Mouse (Mus musculus) hindbrain, embryonic 14.5 days (tissue): ENCODE data around the gene B4galt5. TPM values are rescaled to one million over a fixed set of nuclear protein-coding genes. Genes with fewer than 3 reads are reported as not detected.

Experiments used
- ATAC-seq: fragments of 200-750 bp; cut with Nextera tagmentation; 2 replicates; pipeline ENCODE4 v1.8.0; 2017; ENCODE audit warnings: moderate number of reproducible peaks, mild to moderate bottlenecking, moderate TSS enrichment, moderate library complexity; ENCODE audit not compliant: low FRiP score
- DNase-seq: peaks from one replicate; pipeline ENCODE4 v3.0.0-alpha.2; 2015; ENCODE audit warnings: low spot score
- H3K27ac ChIP-seq: fragments of 300-500 bp; sonication (generic); 2 replicates; pipeline ENCODE4 v1.5.1; 2014; ENCODE audit warnings: mild to moderate bottlenecking, moderate library complexity
- H3K27me3 ChIP-seq: fragments of 300-500 bp; sonication (generic); 2 replicates; pipeline ENCODE4 v1.6.1; 2014; ENCODE audit warnings: mild to moderate bottlenecking, low read length, mixed read lengths; ENCODE audit not compliant: control insufficient read depth, insufficient read depth
- H3K36me3 ChIP-seq: fragments of 300-500 bp; sonication (generic); replicated peaks from 2 replicates; pipeline ENCODE4 v1.6.1; 2014; ENCODE audit not compliant: control insufficient read depth, insufficient read depth
- H3K4me1 ChIP-seq: fragments of 300-500 bp; sonication (generic); replicated peaks from 2 replicates; pipeline ENCODE4 v1.6.1; 2014; ENCODE audit warnings: antibody characterized with exemption, low read length, mixed read lengths; ENCODE audit not compliant: control insufficient read depth, insufficient read depth
- H3K4me2 ChIP-seq: fragments of 300-500 bp; sonication (generic); replicated peaks from 2 replicates; pipeline ENCODE4 v1.6.1; 2014; ENCODE audit warnings: mild to moderate bottlenecking, moderate library complexity
- H3K4me3 ChIP-seq: fragments of 300-500 bp; sonication (generic); replicated peaks from 2 replicates; pipeline ENCODE4 v1.5.1; 2014; ENCODE audit warnings: mild to moderate bottlenecking, low read length
- H3K9ac ChIP-seq: fragments of 300-500 bp; sonication (generic); 2 replicates; pipeline ENCODE4 v1.6.1; 2014
- H3K9me3 ChIP-seq: fragments of 300-500 bp; sonication (generic); 2 replicates; pipeline ENCODE4 v1.6.1; 2016; ENCODE audit warnings: low read length; ENCODE audit not compliant: control insufficient read depth
- WGBS: fragments of 180-500 bp; shearing (Covaris S2); extraction: QIAGEN DNeasy Blood & Tissue Kit; methylation state at CpG from one replicate; pipeline ENCODE4 v1.1.7; 2014; 5-methylcytosine and 5-hydroxymethylcytosine counted together
- polyA plus RNA-seq: library from polyadenylated mRNA; unstranded; fragments of >200 nt; fragmentation: Nextera tagmentation; extraction: Ambion mirVana; gene quantifications from 2 replicates; pipeline ENCODE4 v1.2.1, GENCODE M21; 2014

B4galt5 gene
- polyA plus RNA-seq, 1 experiment from 2014 or later, result 24.7 TPM

GRCm38 (mm10) chr2:167294926-167295325 lies 54.1 kb downstream of the B4galt5 start:
- peaks cover 3% of the 10 kb centered on the region; the same call in 1 of the 2 replicates for H3K36me3 ChIP-seq
- DNase-seq (no peak), ATAC-seq (no peak)
- no peaks in the 10 kb centered on the region for H3K9me3 ChIP-seq
- peak overlapping the region; percentile 15; the same call in 1 of the 2 replicates for H3K4me2 ChIP-seq
- peaks cover 14% of the 10 kb centered on the region; the same call in 1 of the 2 replicates for H3K4me1 ChIP-seq
- H3K4me3 ChIP-seq, result no peak overlapping the region
- no peak overlapping the region for H3K9ac ChIP-seq
- H3K27ac ChIP-seq, result no peak overlapping the region
- 60% methylated on average over 15 of the region's 15 CpGs for WGBS
- H3K27me3 ChIP-seq, result no peaks in the 10 kb centered on the region

DNA sequence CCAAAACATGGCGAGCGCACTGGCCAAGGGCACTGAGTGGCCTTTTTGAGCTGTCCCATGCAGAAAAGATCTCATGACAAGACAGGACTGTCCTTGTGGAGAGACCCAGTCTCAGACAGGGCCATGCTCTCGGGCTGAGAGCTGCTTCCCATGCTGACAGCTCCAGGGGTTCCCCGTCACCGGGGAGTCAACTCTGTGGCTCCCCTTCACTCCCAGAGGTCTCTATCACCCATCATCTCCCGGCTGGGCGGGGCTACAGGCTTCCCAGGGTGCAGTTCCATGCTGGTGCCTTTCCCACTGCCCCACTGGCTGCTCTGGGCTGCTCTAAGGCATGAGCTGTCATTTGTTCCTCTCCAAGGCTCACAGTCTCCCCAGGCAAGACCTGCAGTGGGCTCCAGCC lies 54.8 kb downstream of the B4galt5 start:
- H3K9me3 ChIP-seq, result no peaks in the 10 kb centered on the region
- H3K9ac ChIP-seq, result no peak overlapping the region
- ATAC-seq, result no peak
- 86% methylated on average over 7 of the region's 7 CpGs for WGBS
- no peaks in the 10 kb centered on the region; the same call in 1 of the 2 replicates for H3K36me3 ChIP-seq
- no peak for DNase-seq
- peaks cover 7% of the 10 kb centered on the region; the same call in 1 of the 2 replicates for H3K4me1 ChIP-seq
- H3K27ac ChIP-seq, result no peak overlapping the region
- H3K4me2 ChIP-seq, result no peak overlapping the region
- no peaks in the 10 kb centered on the region for H3K27me3 ChIP-seq
- H3K4me3 ChIP-seq, result no peak overlapping the region

DNA sequence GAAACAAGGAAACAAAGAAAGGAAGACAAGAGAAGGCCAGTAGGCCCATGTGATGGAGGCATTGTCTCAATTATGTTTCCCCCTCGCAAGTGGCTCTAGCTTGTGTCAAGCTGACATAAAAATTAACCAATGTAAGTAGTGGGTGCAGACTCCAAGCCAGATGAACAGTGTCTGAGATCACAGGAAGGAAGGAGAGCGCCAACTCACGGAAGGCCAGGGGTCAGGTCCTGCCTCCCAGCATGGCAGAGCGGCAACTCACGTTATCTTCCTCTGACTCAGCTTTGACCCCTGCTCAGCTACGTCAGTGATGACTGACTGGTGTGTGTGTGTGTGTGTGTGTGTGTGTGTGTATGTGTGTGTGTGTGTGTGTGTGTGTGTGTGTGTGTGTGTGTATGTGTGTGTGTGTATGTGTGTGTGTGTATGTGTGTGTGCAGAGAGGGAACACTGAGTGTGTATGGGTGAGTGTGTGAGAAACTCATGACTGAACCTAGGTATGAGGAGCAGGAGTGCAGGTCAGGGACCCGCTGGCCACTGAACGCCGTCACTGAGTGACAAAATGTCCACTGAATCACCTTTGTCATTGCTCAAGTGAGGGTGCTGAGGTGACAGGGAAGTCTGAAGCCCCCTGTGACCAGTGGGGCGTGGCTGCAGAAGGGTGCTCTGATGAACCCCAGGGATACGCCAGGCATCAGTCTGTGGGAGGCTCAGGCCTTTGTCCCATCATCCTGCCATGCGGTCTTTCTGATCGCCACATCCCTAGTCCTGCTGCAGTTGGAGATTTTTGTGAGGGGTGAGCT lies 55.5 kb downstream of the B4galt5 start:
- Histone ChIP-seq H3K4me2 (no peak overlapping the region), H3K27me3 (no peaks in the 10 kb centered on the region), H3K27ac (no peak overlapping the region), H3K36me3 (no peaks in the 10 kb centered on the region; the same call in 1 of the 2 replicates), H3K4me3 (no peak overlapping the region), H3K9me3 (no peaks in the 10 kb centered on the region), H3K4me1 (0 out of 2 replicates have a peak, but pooled peaks cover under 1% of the 10 kb centered on the region), H3K9ac (no peak overlapping the region)
- no peak for ATAC-seq
- no peak for DNase-seq
- 72% methylated on average over 13 of the region's 13 CpGs for WGBS

- DNase-seq (no peak), ATAC-seq (no peak)
- Histone ChIP-seq H3K4me2 (no peak overlapping the region), H3K27me3 (no peaks in the 10 kb centered on the region), H3K4me1 (no peaks in the 10 kb centered on the region), H3K36me3 (no peaks in the 10 kb centered on the region), H3K4me3 (no peak overlapping the region), H3K9me3 (no peaks in the 10 kb centered on the region), H3K9ac (no peak overlapping the region), H3K27ac (no peak overlapping the region)
- WGBS, result 7% methylated on average over 6 of the region's 6 CpGs
Observed at GRCm38 (mm10) chr2:167292854-167293253, 56.1 kb downstream of the B4galt5 start.

DNA sequence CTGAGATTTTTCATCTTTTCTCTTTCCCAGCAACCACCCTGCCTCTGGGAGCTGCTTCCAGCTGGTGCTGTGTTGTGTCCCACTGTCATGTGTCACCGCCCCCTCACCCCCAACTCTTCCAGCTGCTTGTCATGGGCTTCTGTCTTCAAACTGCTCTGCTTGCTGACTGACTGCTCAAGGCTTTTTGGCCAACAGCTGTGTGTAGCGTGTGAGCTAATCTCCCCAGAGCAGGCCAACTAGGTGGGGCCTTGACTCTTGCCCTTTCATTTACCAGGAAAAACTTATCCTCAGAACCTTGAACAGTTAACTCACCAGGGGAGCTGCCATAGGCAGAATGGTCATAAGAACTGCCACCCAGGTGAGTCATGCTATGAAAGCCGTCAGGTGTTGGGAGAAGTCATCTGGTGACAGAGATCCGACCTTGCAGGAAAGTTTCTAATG lies 56.8 kb downstream of the B4galt5 start:
- H3K4me3 ChIP-seq, result no peak overlapping the region
- H3K36me3 ChIP-seq, result no peaks in the 10 kb centered on the region
- no peak overlapping the region for H3K27ac ChIP-seq
- no peak overlapping the region for H3K9ac ChIP-seq
- H3K9me3 ChIP-seq, result no peaks in the 10 kb centered on the region
- H3K4me1 ChIP-seq, result no peaks in the 10 kb centered on the region
- no peak for ATAC-seq
- H3K4me2 ChIP-seq, result no peak overlapping the region
- no peaks in the 10 kb centered on the region for H3K27me3 ChIP-seq
- WGBS, result 79% methylated on average over 4 of the region's 4 CpGs
- no peak for DNase-seq

DNA sequence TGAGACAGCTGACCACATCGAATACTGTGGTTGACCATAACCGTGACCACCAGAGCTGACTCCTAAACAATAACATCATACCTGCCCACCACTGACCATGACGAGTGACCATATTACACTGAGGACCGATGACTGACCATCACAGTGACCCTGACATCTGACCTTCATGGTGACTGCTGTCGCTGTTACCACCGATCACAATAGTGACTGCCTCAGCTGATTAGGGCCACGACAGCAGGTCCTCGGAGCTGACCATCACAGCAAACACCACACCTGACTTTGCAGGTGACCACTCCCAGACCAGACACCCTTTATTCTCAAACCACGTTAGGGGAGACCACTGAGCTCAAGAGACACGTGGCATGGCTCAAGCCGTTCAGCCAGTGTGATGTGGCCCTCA lies 57.3 kb downstream of the B4galt5 start:
- DNase-seq (no peak), ATAC-seq (no peak)
- H3K9me3 ChIP-seq, result no peaks in the 10 kb centered on the region
- H3K36me3 ChIP-seq, result no peaks in the 10 kb centered on the region
- no peaks in the 10 kb centered on the region for H3K27me3 ChIP-seq
- 87% methylated on average over 11 of the region's 11 CpGs for WGBS
- H3K27ac ChIP-seq, result no peak overlapping the region
- H3K9ac ChIP-seq, result no peak overlapping the region
- H3K4me1 ChIP-seq, result no peaks in the 10 kb centered on the region
- H3K4me2 ChIP-seq, result no peak overlapping the region
- H3K4me3 ChIP-seq, result no peak overlapping the region

DNA sequence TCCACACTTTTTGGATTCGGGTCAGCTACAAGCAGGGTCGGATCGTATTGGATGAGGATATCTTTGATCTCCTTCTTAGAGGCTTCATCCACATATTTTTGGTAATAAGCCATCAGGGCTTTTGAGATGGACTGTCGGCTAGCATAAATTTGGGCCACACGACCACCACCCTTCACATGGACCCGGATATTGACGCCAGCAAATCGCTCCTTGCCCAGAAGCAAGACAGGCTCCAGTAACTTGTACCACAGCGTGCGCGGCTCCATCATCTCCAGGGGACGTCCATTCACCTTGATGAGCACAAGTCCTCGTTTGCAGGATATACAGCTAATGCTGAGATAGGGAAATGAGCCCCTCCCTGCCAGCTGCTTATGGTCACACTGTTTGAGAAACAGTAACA lies 67.5 kb downstream of the B4galt5 start:
- no peak for DNase-seq

GRCm38 (mm10) chr2:167280986-167281310 lies 68.0 kb downstream of the B4galt5 start:
- Histone ChIP-seq H3K27me3 (no peaks in the 10 kb centered on the region), H3K36me3 (no peaks in the 10 kb centered on the region), H3K27ac (no peak overlapping the region), H3K4me3 (no peak overlapping the region), H3K4me1 (no peaks in the 10 kb centered on the region), H3K9ac (no peak overlapping the region), H3K4me2 (no peak overlapping the region), H3K9me3 (no peaks in the 10 kb centered on the region)
- 88% methylated on average over 4 of the region's 4 CpGs for whole genome bisulfite sequencing
- no peak for DNase-seq
- no peak for ATAC-seq

More for the DNA sequence above, 67.5 kb downstream of the B4galt5 start:
- Histone ChIP-seq H3K9me3 (no peaks in the 10 kb centered on the region), H3K4me2 (no peak overlapping the region), H3K4me1 (no peaks in the 10 kb centered on the region), H3K4me3 (no peak overlapping the region), H3K36me3 (no peaks in the 10 kb centered on the region), H3K27ac (no peak overlapping the region), H3K27me3 (no peaks in the 10 kb centered on the region), H3K9ac (no peak overlapping the region)
- ATAC-seq, result no peak
- 92% methylated on average over 13 of the region's 13 CpGs for WGBS

DNA sequence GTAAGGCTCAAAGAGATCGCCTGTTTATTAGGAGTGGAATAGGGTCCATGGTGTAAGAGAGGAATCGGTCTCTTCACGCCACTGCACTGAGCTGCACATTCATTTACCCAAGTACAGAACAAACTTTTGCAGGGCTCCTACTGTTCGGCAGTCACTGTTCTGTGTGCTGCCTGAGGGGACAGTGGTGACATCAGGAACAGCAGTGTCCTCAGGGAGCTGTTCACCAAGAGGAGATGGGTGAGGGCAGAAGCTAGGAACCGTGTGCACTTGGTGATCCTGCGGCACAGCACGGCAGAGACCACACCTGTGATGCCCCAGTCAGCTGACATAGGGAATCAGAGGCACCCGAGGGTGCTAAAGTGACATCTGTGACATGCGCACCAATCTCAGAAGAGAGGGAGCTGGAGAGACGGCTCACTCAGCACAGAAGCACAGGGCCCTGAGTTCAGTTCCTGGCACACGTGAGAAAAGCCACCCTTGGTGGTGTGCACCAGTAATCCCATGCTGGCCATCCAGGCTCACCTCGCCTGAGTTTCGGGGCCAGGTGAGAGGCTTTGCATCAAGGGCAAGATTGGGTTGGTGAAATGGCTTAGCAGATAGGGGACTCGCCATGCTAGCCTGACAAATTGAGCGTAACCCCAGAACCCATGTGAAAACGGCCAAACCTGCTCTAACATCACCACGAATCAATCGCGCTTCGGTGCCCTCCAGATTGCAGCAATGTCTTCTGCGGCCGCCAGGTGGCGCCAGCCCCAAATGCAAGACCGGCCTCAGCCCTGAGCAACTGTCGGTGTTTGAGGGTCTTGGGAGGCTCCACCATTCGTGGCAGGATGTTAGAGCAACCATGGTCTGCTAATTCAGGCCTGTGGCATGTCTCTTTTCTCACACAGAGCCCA lies 68.6 kb downstream of the B4galt5 start:
- no peaks in the 10 kb centered on the region for H3K4me1 ChIP-seq
- no peaks in the 10 kb centered on the region for H3K27me3 ChIP-seq
- DNase-seq (peak; percentile 87), ATAC-seq (peak; percentile 84)
- no peaks in the 10 kb centered on the region for H3K36me3 ChIP-seq
- 45% methylated on average over 26 of the region's 26 CpGs for WGBS
- no peak overlapping the region for H3K27ac ChIP-seq
- H3K4me2 ChIP-seq, result no peak overlapping the region
- H3K9ac ChIP-seq, result no peak overlapping the region
- H3K9me3 ChIP-seq, result no peaks in the 10 kb centered on the region
- H3K4me3 ChIP-seq, result no peak overlapping the region
